Mouse (Mus musculus) left cerebral cortex, adult 2 months (tissue): ENCODE results near the gene Slc5a2. TPM values are rescaled to one million over a fixed set of nuclear protein-coding genes. Genes with fewer than 3 reads are reported as not detected.

Experiments
- DNase-seq, 2 experiments: peaks; one replicate each; pipeline ENCODE4 v3.0.0; 2021 to 2022; ENCODE audit warnings: low spot score in 2 of 2, mixed read lengths in 1 of 2; ENCODE audit errors: extremely low spot score in 1 of 2
- H3K27ac ChIP-seq: fragments of 200-600 bp; 2 replicates; pipeline ENCODE4 v1.8.1; 2022
- H3K4me3 ChIP-seq: fragments of 200-600 bp; 2 replicates; pipeline ENCODE4 v1.8.1; 2022
- CTCF ChIP-seq: fragments of 200-600 bp; IDR thresholded peaks from 2 replicates; pipeline ENCODE4 v1.8.1; 2022; ENCODE audit warnings: antibody characterized with exemption, mild to moderate bottlenecking, moderate library complexity
- intact Hi-C: fragments of 180-260 bp; cut with DNase I; formaldehyde crosslinking; loops from one replicate; pipeline ENCODE4 v1.15.1; 2025
- microRNA-seq, 2 experiments: library from miRNA; unstranded; fragments of <30 nt; microRNA quantifications; one replicate each; pipeline ENCODE4 v1.2.0; 2021
- total RNA-seq, 2 experiments: library from RNA; stranded (reverse); gene quantifications; 2 replicates each; pipeline ENCODE4 v1.2.3; 2021

Gene Slc5a2
- total RNA-seq, 2 experiments from 2014 or later: not detected

- Histone ChIP-seq H3K27ac (no peak overlapping the region), H3K4me3 (no peak overlapping the region)
- DNase-seq: no peak
- intact Hi-C loops: no loop called here
- no peak for TF ChIP-seq CTCF
Measured at GRCm38 (mm10) chr7:128320219-128320816, 54.9 kb downstream of the Slc5a2 start.

DNA sequence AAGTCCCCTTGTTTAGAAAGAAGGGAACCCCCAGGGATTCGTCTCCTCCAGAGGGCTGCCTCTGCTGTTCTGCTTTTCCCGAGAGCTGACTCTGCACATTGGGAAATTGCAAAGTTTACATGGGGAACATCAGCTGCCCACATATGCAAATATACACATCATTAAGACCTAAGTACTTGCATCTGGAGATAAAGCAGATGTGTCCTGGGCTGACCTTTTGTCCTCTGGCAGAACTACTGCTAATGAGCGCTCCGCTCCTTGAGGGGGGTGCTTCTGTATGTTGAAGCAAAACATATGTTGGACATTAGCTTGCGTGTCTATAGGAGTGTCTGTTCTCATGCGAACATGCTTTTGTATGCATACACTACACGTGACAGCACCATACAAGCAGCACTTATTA, 55.8 kb downstream of the Slc5a2 start:
- intact Hi-C loops: no loop called here
- Histone ChIP-seq H3K27ac (no peak overlapping the region), H3K4me3 (no peak overlapping the region)
- no peak for TF ChIP-seq CTCF
- DNase-seq: no peak

Small RNA genes lying within 50 kb of the gene (microRNA-seq; reads per million reads assigned to microRNA genes)
- 2.2 to 2.4 reads per million in 2 experiments for gene Mir3103

Other genes starting within 250 kb of the Slc5a2 start
- 10 to 100 TPM in 1 of 2 experiments, 1 to 10 TPM in 1; 9.2 to 10.9 TPM for gene Itgam, start 203.0 kb upstream of the Slc5a2 start, total RNA-seq
- not detected for gene Gm49368, start 203.0 kb upstream of the Slc5a2 start, total RNA-seq
- gene Itgax, start 136.1 kb upstream of the Slc5a2 start, total RNA-seq: under 1 TPM in 1 of 2 experiments, not detected in 1; 0.07 TPM
- gene Itgad, start 111.3 kb upstream of the Slc5a2 start, total RNA-seq: not detected
- gene Cox6a2, start 59.3 kb upstream of the Slc5a2 start, total RNA-seq: 1 to 10 TPM; 7.5 to 9.8 TPM
- gene Armc5, start 28.3 kb upstream of the Slc5a2 start, total RNA-seq: 10 to 100 TPM; 12.3 to 13.6 TPM
- 1 to 10 TPM; 3.3 to 4.2 TPM for gene 9130023H24Rik, start 27.6 kb upstream of the Slc5a2 start, total RNA-seq
- 10 to 100 TPM; 18.9 to 22.2 TPM for gene Tgfb1i1, start 18.8 kb upstream of the Slc5a2 start, total RNA-seq
- 10 to 100 TPM; 27.5 to 27.7 TPM for gene BC017158, start 32.5 kb downstream of the Slc5a2 start, total RNA-seq
- gene Rgs10, start 153.1 kb downstream of the Slc5a2 start, total RNA-seq: 10 to 100 TPM; 46.0 to 47.0 TPM
- gene Tial1, start 196.1 kb downstream of the Slc5a2 start, total RNA-seq: 100 to 1,000 TPM; 106 to 109 TPM